Mouse (Mus musculus) small intestine, adult 2 months (tissue): Measurements from ENCODE around the gene Itga2. TPM values are rescaled to one million over a fixed set of nuclear protein-coding genes. Genes with fewer than 3 reads are reported as not detected.

Experiments used
- H3K27ac ChIP-seq: fragments of 200-500 bp; 2 replicates; pipeline ENCODE4 v1.5.1; 2012; ENCODE audit warnings: low read depth, low read length, control low read depth, inconsistent platforms; ENCODE audit not compliant: insufficient read depth
- H3K27me3 ChIP-seq: fragments of 200-500 bp; 2 replicates; pipeline ENCODE4 v1.6.1; 2012; ENCODE audit warnings: mild to moderate bottlenecking, moderate library complexity, low read length, inconsistent platforms; ENCODE audit not compliant: control insufficient read depth, insufficient read depth
- H3K36me3 ChIP-seq: fragments of 200-500 bp; 2 replicates; pipeline ENCODE4 v1.6.1; 2012; ENCODE audit warnings: mild to moderate bottlenecking, low read length, control low read depth, inconsistent platforms; ENCODE audit not compliant: control insufficient read depth, insufficient read depth
- H3K4me1 ChIP-seq: fragments of 200-500 bp; 2 replicates; pipeline ENCODE4 v1.6.1; 2012; ENCODE audit warnings: low read length, inconsistent platforms, mixed read lengths; ENCODE audit not compliant: control insufficient read depth, insufficient read depth, insufficient read length
- H3K4me3 ChIP-seq: fragments of 200-500 bp; 2 replicates; pipeline ENCODE4 v1.5.1; 2012; ENCODE audit warnings: low read depth, mild to moderate bottlenecking, control low read depth, inconsistent platforms, low read length, moderate library complexity
- CTCF ChIP-seq: fragments of 200-500 bp; IDR thresholded peaks from 2 replicates; pipeline ENCODE4 v1.5.1; 2012; ENCODE audit warnings: low read depth, mild to moderate bottlenecking, control low read depth, inconsistent platforms, low read length, moderate library complexity, mixed read lengths; ENCODE audit not compliant: insufficient replicate concordance, insufficient read length; ENCODE audit errors: extremely low read depth
- POLR2A ChIP-seq: fragments of 200-500 bp; IDR thresholded peaks from 2 replicates; pipeline ENCODE4 v1.6.1; 2012; ENCODE audit warnings: low read depth, mild to moderate bottlenecking, control low read depth, inconsistent platforms, low read length, moderate library complexity
- WGBS: fragments of 180-500 bp; shearing (Covaris S2); methylation state at CpG from one replicate; pipeline ENCODE4 v1.1.7; 2018; 5-methylcytosine and 5-hydroxymethylcytosine counted together
- polyA plus RNA-seq: library from polyadenylated mRNA; depleted of rRNA; stranded (reverse); fragments of >200 nt; gene quantifications from 2 replicates; pipeline ENCODE4 v1.2.3, GENCODE M21; 2012

The Itga2 gene
- polyA plus RNA-seq, 1 experiment = 1.2 TPM

- WGBS = 1% methylated on average over 10 of the region's 10 CpGs
- Histone ChIP-seq H3K36me3 (no peaks in the 10 kb centered on the region), H3K4me3 (peak overlapping the region; percentile 79), H3K4me1 (peaks cover 4% of the 10 kb centered on the region; the same call in 1 of the 2 replicates), H3K27me3 (no peaks in the 10 kb centered on the region), H3K27ac (peak overlapping the region; percentile 58)
- TF ChIP-seq POLR2A (no peak), CTCF (no peak)
Observed at GRCm38 (mm10) chr13:114930996-114931649, 777 bp downstream of the Itga2 start.

GRCm38 (mm10) chr13:114924785-114925184 is 7.1 kb downstream of the Itga2 start:
- Histone ChIP-seq H3K27me3 (no peaks in the 10 kb centered on the region), H3K4me3 (no peak overlapping the region), H3K36me3 (peaks cover 6% of the 10 kb centered on the region), H3K4me1 (peaks cover 7% of the 10 kb centered on the region; the same call in 1 of the 2 replicates), H3K27ac (no peak overlapping the region)
- TF ChIP-seq CTCF (no peak), POLR2A (no peak)
- 50% methylated on average over 1 of the region's 1 CpGs for WGBS

GRCm38 (mm10) chr13:114923331-114923730 is 8.6 kb downstream of the Itga2 start:
- TF ChIP-seq POLR2A = no peak
- TF ChIP-seq CTCF = no peak
- no peaks in the 10 kb centered on the region for H3K27me3 ChIP-seq
- 20% methylated on average over 9 of the region's 9 CpGs for WGBS
- H3K4me1 ChIP-seq = peaks cover 8% of the 10 kb centered on the region
- H3K4me3 ChIP-seq = no peak overlapping the region
- H3K27ac ChIP-seq = no peak overlapping the region
- peaks cover 6% of the 10 kb centered on the region for H3K36me3 ChIP-seq

- H3K4me1 ChIP-seq = peaks cover 15% of the 10 kb centered on the region
- H3K4me3 ChIP-seq = no peak overlapping the region
- H3K27ac ChIP-seq = no peak overlapping the region
- H3K36me3 ChIP-seq = peaks cover 3% of the 10 kb centered on the region; the same call in 1 of the 2 replicates
- 51% methylated on average over 5 of the region's 5 CpGs for WGBS
- no peaks in the 10 kb centered on the region for H3K27me3 ChIP-seq
- TF ChIP-seq POLR2A = no peak
- TF ChIP-seq CTCF = no peak
Observed at GRCm38 (mm10) chr13:114915767-114916166, 16.1 kb downstream of the Itga2 start.

GRCm38 (mm10) chr13:114914963-114915362 is 16.9 kb downstream of the Itga2 start:
- 21% methylated on average over 4 of the region's 4 CpGs for WGBS
- no peaks in the 10 kb centered on the region for H3K27me3 ChIP-seq
- H3K4me1 ChIP-seq = peaks cover 15% of the 10 kb centered on the region
- H3K27ac ChIP-seq = peak overlapping the region; percentile 85
- no peak overlapping the region for H3K4me3 ChIP-seq
- TF ChIP-seq CTCF (no peak), POLR2A (no peak)
- H3K36me3 ChIP-seq = peaks cover 1% of the 10 kb centered on the region; the same call in 1 of the 2 replicates

- Histone ChIP-seq H3K4me1 (peaks cover 15% of the 10 kb centered on the region), H3K36me3 (no peaks in the 10 kb centered on the region), H3K27me3 (no peaks in the 10 kb centered on the region), H3K4me3 (no peak overlapping the region), H3K27ac (peak overlapping the region; percentile 85)
- TF ChIP-seq POLR2A (no peak), CTCF (no peak)
- 21% methylated on average over 4 of the region's 4 CpGs for WGBS
Observed at GRCm38 (mm10) chr13:114914559-114914958, 17.3 kb downstream of the Itga2 start.

GRCm38 (mm10) chr13:114910629-114911028 is 21.3 kb downstream of the Itga2 start:
- Histone ChIP-seq H3K27me3 (no peaks in the 10 kb centered on the region), H3K4me3 (no peak overlapping the region), H3K27ac (no peak overlapping the region), H3K4me1 (peaks cover 8% of the 10 kb centered on the region; the same call in 1 of the 2 replicates), H3K36me3 (0 out of 2 replicates have a peak, but pooled peaks cover 2% of the 10 kb centered on the region)
- WGBS = 77% methylated on average over 9 of the region's 9 CpGs
- TF ChIP-seq POLR2A (no peak), CTCF (no peak)

- Histone ChIP-seq H3K27ac (no peak overlapping the region), H3K36me3 (0 out of 2 replicates have a peak, but pooled peaks cover 2% of the 10 kb centered on the region), H3K4me3 (no peak overlapping the region), H3K27me3 (no peaks in the 10 kb centered on the region), H3K4me1 (peaks cover 3% of the 10 kb centered on the region; the same call in 1 of the 2 replicates)
- whole genome bisulfite sequencing = 80% methylated on average over 5 of the region's 5 CpGs
- TF ChIP-seq POLR2A (no peak), CTCF (no peak)
Observed at GRCm38 (mm10) chr13:114909514-114909913, 22.4 kb downstream of the Itga2 start.
